Mouse (Mus musculus) limb, embryonic 13.5 days (tissue): ENCODE data around the gene Kdm2a. TPM values are rescaled to one million over a fixed set of nuclear protein-coding genes. Genes with fewer than 3 reads are reported as not detected.

Source experiments
- ATAC-seq: fragments of 200-750 bp; cut with Nextera tagmentation; 2 replicates; pipeline ENCODE4 v1.8.0; 2017; ENCODE audit warnings: low read depth, moderate number of reproducible peaks, moderate TSS enrichment; ENCODE audit not compliant: low FRiP score
- H3K27ac ChIP-seq: fragments of 300-500 bp; sonication (generic); 2 replicates; pipeline ENCODE4 v1.5.1; 2015; ENCODE audit warnings: inconsistent platforms, mild to moderate bottlenecking, moderate library complexity
- H3K27me3 ChIP-seq: fragments of 300-500 bp; sonication (generic); 2 replicates; pipeline ENCODE4 v1.6.1; 2015; ENCODE audit warnings: mild to moderate bottlenecking, inconsistent platforms
- H3K36me3 ChIP-seq: fragments of 300-500 bp; sonication (generic); 2 replicates; pipeline ENCODE4 v1.6.1; 2015; ENCODE audit warnings: inconsistent platforms, mild to moderate bottlenecking, moderate library complexity
- H3K4me1 ChIP-seq: fragments of 300-500 bp; sonication (generic); 2 replicates; pipeline ENCODE4 v1.6.1; 2015; ENCODE audit warnings: inconsistent platforms
- H3K4me2 ChIP-seq: fragments of 300-500 bp; sonication (generic); replicated peaks from 2 replicates; pipeline ENCODE4 v1.6.1; 2015; ENCODE audit warnings: inconsistent platforms, mild to moderate bottlenecking, moderate library complexity
- H3K4me3 ChIP-seq: fragments of 300-500 bp; sonication (generic); 2 replicates; pipeline ENCODE4 v1.5.1; 2015; ENCODE audit warnings: moderate library complexity, mild to moderate bottlenecking, inconsistent platforms
- H3K9ac ChIP-seq: fragments of 300-500 bp; sonication (generic); 2 replicates; pipeline ENCODE4 v1.6.1; 2015; ENCODE audit warnings: mild to moderate bottlenecking, inconsistent platforms
- H3K9me3 ChIP-seq: fragments of 300-500 bp; sonication (generic); 2 replicates; pipeline ENCODE4 v1.6.1; 2016; ENCODE audit warnings: inconsistent platforms
- WGBS: fragments of 180-500 bp; shearing (Covaris S2); methylation state at CpG from one replicate; pipeline ENCODE4 v1.1.7; 2015; 5-methylcytosine and 5-hydroxymethylcytosine counted together
- polyA plus RNA-seq: library from polyadenylated mRNA; unstranded; fragments of >200 nt; fragmentation: Nextera tagmentation; extraction: Ambion mirVana; gene quantifications from 2 replicates; pipeline ENCODE4 v1.2.1, GENCODE M21; 2015

Kdm2a gene
- polyA plus RNA-seq, 1 experiment from 2014 or later = 53.9 TPM

DNA sequence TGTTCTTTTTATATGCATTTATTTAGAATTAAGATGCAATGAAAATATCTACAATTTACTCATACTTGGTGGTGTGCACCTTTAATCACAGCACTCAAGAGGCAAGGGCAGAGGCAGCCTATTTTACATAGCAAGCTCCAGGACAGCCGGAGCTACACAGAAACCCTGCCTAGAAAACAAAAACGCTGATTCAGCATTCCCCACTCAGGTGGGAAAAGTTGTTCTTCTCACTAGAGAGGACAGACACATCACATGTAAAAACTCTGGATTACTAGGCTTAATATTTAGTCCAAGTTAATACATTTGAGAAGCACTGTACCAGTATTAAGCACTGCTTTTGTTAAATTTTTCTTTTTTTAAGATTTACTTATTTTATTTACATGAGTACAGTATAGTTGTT is 48.6 kb downstream of the Kdm2a start:
- Histone ChIP-seq H3K4me2 (no peak overlapping the region), H3K4me1 (no peaks in the 10 kb centered on the region), H3K27ac (no peak overlapping the region), H3K4me3 (no peak overlapping the region), H3K27me3 (no peaks in the 10 kb centered on the region), H3K9me3 (no peaks in the 10 kb centered on the region), H3K9ac (no peak overlapping the region), H3K36me3 (peaks cover 73% of the 10 kb centered on the region)
- no peak for ATAC-seq
- WGBS = 86% methylated on average over 2 of the region's 2 CpGs

DNA sequence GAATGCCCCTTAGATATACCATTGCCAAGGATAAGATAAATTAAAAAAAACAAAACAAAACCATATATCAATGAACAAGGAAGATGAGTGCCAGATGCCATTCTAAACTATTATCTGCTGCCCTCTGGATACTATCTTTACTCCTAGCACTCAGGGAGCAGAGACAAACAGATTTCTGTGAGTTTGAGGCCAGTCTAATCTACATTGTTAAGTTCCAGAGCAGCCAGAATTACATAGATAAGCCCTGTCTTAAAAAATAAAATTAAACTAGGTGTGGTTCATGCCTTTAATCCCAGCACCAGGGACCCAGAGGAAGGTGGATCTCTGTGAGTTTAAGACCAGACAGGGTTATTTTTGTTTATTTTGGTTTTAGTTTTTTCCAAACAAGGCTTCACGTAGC is 51.6 kb downstream of the Kdm2a start:
- H3K4me1 ChIP-seq = no peaks in the 10 kb centered on the region
- ATAC-seq = no peak
- 85% methylated on average over 1 of the region's 1 CpGs for WGBS

DNA sequence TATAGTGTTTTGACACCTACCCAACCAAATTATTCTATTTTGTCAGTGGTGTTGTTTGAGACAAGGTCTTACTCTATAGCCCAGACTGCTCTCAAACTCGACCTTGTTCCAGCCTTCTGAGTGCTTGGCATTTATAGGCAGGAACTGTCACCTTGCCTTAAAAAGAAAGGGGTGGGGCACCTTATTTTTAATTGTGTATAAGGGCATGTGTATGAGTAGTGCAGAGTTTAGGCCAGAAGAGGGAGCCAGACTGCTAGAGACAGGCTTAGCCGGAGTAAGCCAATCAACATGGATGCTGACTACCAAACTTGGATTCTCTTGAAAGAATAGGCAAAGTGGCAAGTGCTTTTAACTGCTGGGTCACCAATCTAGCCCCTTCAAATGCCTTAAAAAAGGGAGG is 59.9 kb downstream of the Kdm2a start:
- no peaks in the 10 kb centered on the region for H3K9me3 ChIP-seq
- no peak overlapping the region for H3K9ac ChIP-seq
- no peak overlapping the region for H3K4me3 ChIP-seq
- 31% methylated on average over 2 of the region's 2 CpGs for WGBS
- no peak overlapping the region for H3K4me2 ChIP-seq
- no peaks in the 10 kb centered on the region for H3K27me3 ChIP-seq
- ATAC-seq = no peak
- peaks cover 53% of the 10 kb centered on the region for H3K36me3 ChIP-seq
- H3K27ac ChIP-seq = no peak overlapping the region
- peaks cover 13% of the 10 kb centered on the region for H3K4me1 ChIP-seq

More for the DNA sequence above, 51.6 kb downstream of the Kdm2a start:
- no peaks in the 10 kb centered on the region for H3K27me3 ChIP-seq
- H3K9me3 ChIP-seq = no peaks in the 10 kb centered on the region
- H3K4me3 ChIP-seq = no peak overlapping the region
- H3K27ac ChIP-seq = no peak overlapping the region
- H3K36me3 ChIP-seq = peaks cover 85% of the 10 kb centered on the region
- no peak overlapping the region for H3K4me2 ChIP-seq
- no peak overlapping the region for H3K9ac ChIP-seq

DNA sequence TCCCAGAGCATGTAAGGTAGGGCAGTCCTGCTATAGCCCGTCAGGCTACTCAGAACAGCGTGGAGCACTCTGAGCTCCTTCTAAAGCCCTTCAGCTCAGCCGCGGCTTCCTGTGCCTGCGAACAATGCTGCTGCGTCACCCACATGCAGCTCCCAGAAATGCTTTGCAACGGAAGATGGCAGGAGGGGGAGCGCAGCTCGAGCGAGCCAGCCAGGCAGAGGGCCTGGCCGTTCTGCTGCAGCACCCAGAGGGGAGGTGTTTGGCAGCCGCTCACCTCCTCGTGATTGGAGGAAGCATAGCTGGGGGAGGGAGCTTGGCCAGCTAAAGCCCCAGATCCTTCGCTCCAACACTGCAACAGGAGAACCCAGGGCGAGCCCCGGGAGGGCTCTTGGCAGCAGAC is 64.3 kb downstream of the Kdm2a start:
- no peaks in the 10 kb centered on the region for H3K27me3 ChIP-seq
- peak; percentile 99 for ATAC-seq
- H3K4me2 ChIP-seq = peak overlapping the region; percentile 86
- H3K27ac ChIP-seq = peak overlapping the region; percentile 95
- H3K9me3 ChIP-seq = no peaks in the 10 kb centered on the region
- H3K36me3 ChIP-seq = peaks cover 40% of the 10 kb centered on the region
- peaks cover 30% of the 10 kb centered on the region for H3K4me1 ChIP-seq
- peak overlapping the region; percentile 66 for H3K4me3 ChIP-seq
- under 1% methylated on average over 16 of the region's 16 CpGs for WGBS
- peak overlapping the region; percentile 83 for H3K9ac ChIP-seq

DNA sequence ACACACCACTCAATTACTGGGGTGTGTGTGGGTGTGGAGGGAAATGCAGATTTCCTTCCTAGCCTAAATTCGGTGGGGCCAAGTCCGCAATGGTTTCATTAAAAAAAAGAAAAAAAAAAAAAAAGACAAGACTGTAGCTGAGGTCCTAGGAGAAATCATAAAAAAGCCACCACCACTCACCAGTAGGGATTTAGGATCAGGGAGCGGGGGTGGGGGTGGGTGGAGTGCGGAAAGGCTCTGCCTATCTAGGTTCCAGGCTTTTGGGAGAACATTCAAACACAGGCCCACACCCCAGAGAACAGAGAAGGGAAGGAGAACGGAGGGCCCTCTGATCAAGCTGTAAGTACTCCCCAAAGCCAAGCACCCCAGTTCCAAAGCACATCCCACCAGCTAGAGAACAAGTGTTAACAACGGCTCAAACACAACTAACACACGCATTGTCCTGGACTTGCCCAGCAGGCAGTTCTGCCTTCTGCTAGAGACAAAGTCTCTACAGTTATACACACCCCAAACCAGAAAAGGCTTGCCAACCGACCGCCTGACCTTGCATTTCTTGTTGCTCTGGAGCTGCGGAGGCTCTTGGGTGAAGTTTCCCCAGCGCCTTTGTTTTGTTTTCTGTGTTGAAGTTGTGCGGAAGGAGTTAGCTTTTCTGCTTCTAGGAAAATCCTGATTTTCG is 64.8 kb downstream of the Kdm2a start:
- 1% methylated on average over 13 of the region's 13 CpGs for WGBS
- no peak for ATAC-seq

DNA sequence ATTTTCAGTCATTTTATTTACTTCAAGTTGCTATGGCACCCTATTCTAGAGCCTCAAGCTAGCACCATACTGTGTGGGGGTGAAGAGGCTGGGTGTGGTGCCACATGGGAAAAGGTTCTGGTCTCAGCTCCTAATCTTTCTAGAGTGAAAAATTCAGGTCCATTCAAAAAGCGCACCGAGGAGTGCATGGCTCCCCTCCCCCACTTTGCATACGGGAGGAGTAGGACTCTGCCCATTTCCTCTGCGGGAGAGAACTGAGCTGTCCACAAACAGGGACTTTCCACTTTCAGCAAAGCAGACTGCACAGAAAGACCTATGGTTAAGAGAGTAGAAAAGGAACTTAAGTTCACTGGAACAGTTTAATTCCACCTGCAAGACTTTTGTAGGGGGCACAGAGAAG is 65.4 kb downstream of the Kdm2a start:
- H3K36me3 ChIP-seq = peaks cover 43% of the 10 kb centered on the region
- peak overlapping the region; percentile 83 for H3K9ac ChIP-seq
- no peaks in the 10 kb centered on the region for H3K9me3 ChIP-seq
- ATAC-seq = no peak
- peak overlapping the region; percentile 86 for H3K4me2 ChIP-seq
- H3K27me3 ChIP-seq = no peaks in the 10 kb centered on the region
- 0% methylated on average over 4 of the region's 4 CpGs for WGBS
- H3K4me1 ChIP-seq = peaks cover 30% of the 10 kb centered on the region
- peak overlapping the region; percentile 95 for H3K27ac ChIP-seq
- peak overlapping the region; percentile 66 for H3K4me3 ChIP-seq

More for the DNA sequence above, 64.8 kb downstream of the Kdm2a start:
- Histone ChIP-seq H3K27ac (peak overlapping the region; percentile 95), H3K27me3 (no peaks in the 10 kb centered on the region), H3K9me3 (no peaks in the 10 kb centered on the region), H3K4me1 (peaks cover 30% of the 10 kb centered on the region), H3K9ac (peak overlapping the region; percentile 83), H3K36me3 (peaks cover 41% of the 10 kb centered on the region), H3K4me2 (peak overlapping the region; percentile 86), H3K4me3 (peak overlapping the region; percentile 66)

DNA sequence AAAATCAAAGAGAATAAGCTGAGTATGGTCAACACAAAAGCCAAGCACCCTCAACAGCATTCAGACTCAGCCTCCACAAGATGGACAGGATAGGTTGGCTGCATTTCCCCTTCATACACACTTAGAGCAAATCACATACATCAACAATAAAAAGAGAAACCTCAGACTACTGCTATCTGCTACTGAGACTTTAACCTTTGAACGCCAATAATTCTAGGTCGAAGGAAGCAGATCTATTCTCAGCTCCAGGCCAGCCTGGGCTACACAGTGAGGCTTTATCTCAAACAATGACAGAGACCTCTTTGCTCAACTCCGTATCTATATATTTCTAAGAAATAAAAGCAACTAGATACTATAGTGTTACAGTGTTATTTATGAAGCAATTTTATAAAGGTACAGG is 66.8 kb downstream of the Kdm2a start:
- ATAC-seq = no peak

DNA sequence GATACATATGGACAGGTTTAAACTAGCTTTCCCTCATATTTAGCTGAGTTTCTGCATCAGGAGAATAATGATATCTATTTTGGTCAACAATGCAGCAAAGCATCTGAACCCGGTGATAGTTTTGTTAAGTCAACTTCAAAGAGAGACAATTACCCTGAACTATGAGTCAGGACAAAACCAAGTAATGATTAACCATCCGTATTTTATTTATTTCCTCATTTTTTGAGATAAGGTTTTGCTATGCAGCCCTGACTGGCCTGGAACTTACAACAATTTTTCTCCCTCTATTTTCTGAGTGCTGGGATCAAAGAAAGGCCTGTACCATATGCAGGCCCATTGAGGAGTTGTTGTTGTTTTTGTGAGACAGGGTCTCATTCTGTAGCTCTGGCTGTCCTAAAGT is 67.5 kb downstream of the Kdm2a start:
- Histone ChIP-seq H3K4me3 (no peak overlapping the region), H3K36me3 (peaks cover 59% of the 10 kb centered on the region), H3K4me2 (no peak overlapping the region), H3K9ac (no peak overlapping the region), H3K27ac (no peak overlapping the region), H3K9me3 (no peaks in the 10 kb centered on the region), H3K4me1 (peaks cover 30% of the 10 kb centered on the region), H3K27me3 (no peaks in the 10 kb centered on the region)
- WGBS = 92% methylated on average over 2 of the region's 2 CpGs
- no peak for ATAC-seq

More for the DNA sequence above, 66.8 kb downstream of the Kdm2a start:
- H3K4me3 ChIP-seq = no peak overlapping the region
- no peak overlapping the region for H3K9ac ChIP-seq
- H3K36me3 ChIP-seq = peaks cover 52% of the 10 kb centered on the region
- no peak overlapping the region for H3K27ac ChIP-seq
- H3K27me3 ChIP-seq = no peaks in the 10 kb centered on the region
- peaks cover 30% of the 10 kb centered on the region for H3K4me1 ChIP-seq
- peak overlapping the region; percentile 86; the same call in 1 of the 2 replicates for H3K4me2 ChIP-seq
- H3K9me3 ChIP-seq = no peaks in the 10 kb centered on the region
- WGBS = 86% methylated on average over 3 of the region's 3 CpGs

DNA sequence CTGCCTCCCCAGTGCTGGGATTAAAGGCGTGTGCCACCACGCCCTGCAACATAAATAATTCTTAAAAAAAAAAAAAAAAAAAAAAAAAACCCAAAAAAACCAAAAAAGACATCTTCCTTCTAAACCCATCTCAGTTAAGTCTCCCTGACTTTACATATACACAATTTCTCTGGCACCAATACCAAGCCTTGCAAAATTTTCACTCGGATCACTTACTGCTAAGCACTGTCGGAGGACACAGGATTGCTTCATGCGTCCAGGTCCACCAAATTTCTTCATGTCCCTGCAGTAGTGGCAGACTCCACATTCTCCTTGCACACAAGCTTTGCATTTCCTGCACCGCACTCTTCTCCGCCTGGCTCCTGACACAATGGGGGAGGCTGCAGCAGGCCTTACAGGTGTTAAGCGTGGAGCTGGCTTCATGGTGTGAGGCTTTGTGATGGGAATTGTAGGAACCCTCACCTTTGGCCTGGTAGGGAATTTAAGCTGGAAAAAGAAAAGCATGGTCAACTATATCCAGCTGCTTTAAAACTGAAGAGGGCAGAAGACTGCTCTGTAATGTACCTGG is 69.3 kb downstream of the Kdm2a start:
- no peak for ATAC-seq
- Histone ChIP-seq H3K4me2 (no peak overlapping the region), H3K27me3 (no peaks in the 10 kb centered on the region), H3K27ac (no peak overlapping the region), H3K9me3 (no peaks in the 10 kb centered on the region), H3K4me3 (no peak overlapping the region), H3K9ac (no peak overlapping the region), H3K4me1 (peaks cover 19% of the 10 kb centered on the region), H3K36me3 (peaks cover 73% of the 10 kb centered on the region)
- WGBS = 96% methylated on average over 8 of the region's 8 CpGs

DNA sequence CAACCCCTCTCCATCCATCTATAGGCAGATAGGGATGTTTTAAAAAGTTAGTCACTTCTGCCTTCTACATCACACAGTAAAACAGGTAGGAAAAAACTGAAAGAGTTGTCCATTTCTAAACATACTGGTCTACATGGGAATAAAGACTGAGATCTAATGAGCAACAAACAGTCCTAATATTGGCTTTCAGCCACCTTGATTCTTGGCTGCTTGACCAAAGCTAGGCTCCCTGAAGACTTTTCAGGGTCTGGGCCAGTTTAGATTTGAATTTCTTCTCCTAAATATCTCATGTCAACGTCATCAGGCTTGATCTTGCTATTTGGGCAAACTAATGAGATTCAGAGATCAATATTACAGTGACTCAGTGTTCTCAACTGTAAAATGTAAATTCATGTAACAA is 71.2 kb downstream of the Kdm2a start:
- H3K27ac ChIP-seq = no peak overlapping the region
- H3K4me3 ChIP-seq = no peak overlapping the region
- no peak for ATAC-seq
- peaks cover 92% of the 10 kb centered on the region for H3K36me3 ChIP-seq
- no peaks in the 10 kb centered on the region for H3K9me3 ChIP-seq
- no peak overlapping the region for H3K9ac ChIP-seq
- no peaks in the 10 kb centered on the region for H3K27me3 ChIP-seq
- peaks cover 4% of the 10 kb centered on the region for H3K4me1 ChIP-seq
- H3K4me2 ChIP-seq = no peak overlapping the region
- 82% methylated on average over 1 of the region's 1 CpGs for WGBS

DNA sequence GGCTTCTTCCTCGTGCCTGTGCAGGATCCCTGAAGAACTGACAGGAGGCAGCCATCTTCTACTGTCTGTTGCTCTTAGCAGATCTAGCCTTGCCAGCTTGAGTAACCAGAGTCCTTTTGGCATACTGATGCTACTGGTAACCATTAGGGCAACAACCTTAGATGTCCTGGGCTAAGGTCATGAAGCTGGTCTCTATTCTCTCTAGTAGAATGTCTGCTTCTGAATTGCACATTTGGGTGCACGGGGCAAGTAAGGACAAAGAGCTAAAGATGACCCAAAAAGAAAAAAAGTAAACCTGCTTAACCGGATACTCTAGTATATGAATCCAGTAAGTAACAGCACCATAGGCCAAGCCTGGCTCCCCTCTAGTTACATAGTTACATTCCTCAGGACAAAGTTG is 72.0 kb downstream of the Kdm2a start:
- WGBS = 84% methylated on average over 3 of the region's 3 CpGs
- Histone ChIP-seq H3K27ac (no peak overlapping the region), H3K36me3 (peaks cover 95% of the 10 kb centered on the region)

DNA sequence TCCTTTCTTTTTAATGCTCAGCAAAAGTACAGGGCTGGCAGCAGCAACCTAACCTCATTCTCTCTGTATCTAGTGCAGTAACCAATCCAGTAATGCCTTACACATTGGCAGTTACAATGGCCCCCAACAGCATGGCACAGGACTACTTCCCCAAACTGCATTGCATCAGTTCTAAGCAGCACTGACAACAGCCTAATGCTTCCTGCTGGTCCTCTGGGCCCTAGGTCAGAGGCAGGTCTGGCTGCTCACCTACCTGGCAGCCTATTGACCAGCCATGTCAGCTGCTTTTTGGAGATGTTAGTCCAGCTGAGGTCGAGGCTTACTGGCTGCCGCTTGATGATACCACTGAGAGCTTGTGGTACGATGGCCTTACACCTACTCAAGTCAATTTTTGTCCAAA is 76.0 kb downstream of the Kdm2a start:
- Histone ChIP-seq H3K9ac (no peak overlapping the region), H3K9me3 (no peaks in the 10 kb centered on the region), H3K4me2 (no peak overlapping the region), H3K4me1 (no peaks in the 10 kb centered on the region), H3K27me3 (no peaks in the 10 kb centered on the region), H3K4me3 (no peak overlapping the region), H3K36me3 (peaks cover 97% of the 10 kb centered on the region), H3K27ac (no peak overlapping the region)
- 95% methylated on average over 3 of the region's 3 CpGs for WGBS
- no peak for ATAC-seq

More for the DNA sequence above, 72.0 kb downstream of the Kdm2a start:
- Histone ChIP-seq H3K9me3 (no peaks in the 10 kb centered on the region), H3K4me2 (no peak overlapping the region), H3K9ac (no peak overlapping the region), H3K4me3 (no peak overlapping the region), H3K4me1 (no peaks in the 10 kb centered on the region), H3K27me3 (no peaks in the 10 kb centered on the region)
- no peak for ATAC-seq

DNA sequence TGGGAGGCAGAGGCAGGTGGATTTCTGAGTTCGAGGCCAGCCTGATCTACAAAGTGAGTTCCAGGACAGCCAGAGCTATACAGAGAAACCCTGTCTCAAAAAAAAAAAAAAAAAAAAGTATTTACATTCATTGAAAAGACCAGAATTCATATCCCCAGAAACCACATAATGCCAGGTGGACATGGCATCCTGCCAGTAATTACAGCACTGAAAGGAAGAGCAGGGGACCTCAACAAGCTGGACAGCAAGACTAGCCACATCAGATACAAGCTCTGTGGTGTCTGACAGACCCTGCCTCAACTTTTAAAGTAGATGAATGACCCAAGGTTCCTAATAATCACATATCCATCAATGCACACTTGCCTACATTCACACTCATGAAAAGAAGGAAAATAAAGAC is 76.5 kb downstream of the Kdm2a start:
- Histone ChIP-seq H3K27ac (no peak overlapping the region), H3K9ac (no peak overlapping the region), H3K4me1 (no peaks in the 10 kb centered on the region), H3K4me3 (no peak overlapping the region), H3K9me3 (no peaks in the 10 kb centered on the region), H3K27me3 (no peaks in the 10 kb centered on the region), H3K4me2 (no peak overlapping the region), H3K36me3 (peaks cover 97% of the 10 kb centered on the region)
- no peak for ATAC-seq
- WGBS = 90% methylated on average over 1 of the region's 1 CpGs
